Mouse (Mus musculus): ENCODE measurements at regions not wholly inside any gene's neighbourhood (a gene's known extent, or its start where the extent isn't known, plus 50 kb on each side); places are given as distances from the start of the nearest gene placed in this dataset.

DNA sequence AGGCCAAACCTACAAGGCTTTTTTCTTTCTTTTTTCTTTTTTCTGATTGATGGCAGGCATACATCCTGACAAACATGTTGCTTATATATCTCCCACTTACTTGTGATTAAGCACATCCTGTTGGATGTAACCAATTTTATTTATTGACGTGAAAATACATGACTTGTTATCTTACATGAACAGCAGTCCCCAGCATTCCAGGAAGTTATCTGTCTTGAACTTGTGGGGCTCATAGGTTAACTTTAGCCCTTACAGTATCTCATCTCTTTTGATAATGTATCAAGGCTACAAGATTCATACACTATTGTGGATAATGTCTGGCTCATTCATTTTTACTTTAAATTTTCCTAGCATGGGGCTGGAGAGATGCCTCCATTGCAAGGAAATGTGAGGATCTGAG, 852.0 kb upstream of the Agtr1b start:
- DNase-seq = no peak

DNA sequence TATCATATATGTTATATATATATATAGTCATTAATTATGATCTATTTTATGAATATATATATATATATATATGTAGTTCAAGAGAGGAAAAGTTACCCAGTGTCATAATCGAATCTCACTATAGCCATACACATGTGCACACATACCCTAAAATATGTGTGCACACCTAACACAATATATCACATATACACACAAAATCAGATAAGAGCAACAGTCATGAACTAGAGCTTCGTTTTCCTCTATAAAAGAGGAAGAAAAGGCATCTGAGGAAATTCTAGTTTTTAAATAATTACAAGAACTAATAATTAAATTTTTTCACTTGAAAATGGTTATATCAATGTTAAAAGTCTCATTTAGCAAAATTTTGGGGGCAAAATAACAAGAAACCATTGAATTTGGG, 835.3 kb upstream of the Tbl1xr1 start:
- DNase-seq = no peak

DNA sequence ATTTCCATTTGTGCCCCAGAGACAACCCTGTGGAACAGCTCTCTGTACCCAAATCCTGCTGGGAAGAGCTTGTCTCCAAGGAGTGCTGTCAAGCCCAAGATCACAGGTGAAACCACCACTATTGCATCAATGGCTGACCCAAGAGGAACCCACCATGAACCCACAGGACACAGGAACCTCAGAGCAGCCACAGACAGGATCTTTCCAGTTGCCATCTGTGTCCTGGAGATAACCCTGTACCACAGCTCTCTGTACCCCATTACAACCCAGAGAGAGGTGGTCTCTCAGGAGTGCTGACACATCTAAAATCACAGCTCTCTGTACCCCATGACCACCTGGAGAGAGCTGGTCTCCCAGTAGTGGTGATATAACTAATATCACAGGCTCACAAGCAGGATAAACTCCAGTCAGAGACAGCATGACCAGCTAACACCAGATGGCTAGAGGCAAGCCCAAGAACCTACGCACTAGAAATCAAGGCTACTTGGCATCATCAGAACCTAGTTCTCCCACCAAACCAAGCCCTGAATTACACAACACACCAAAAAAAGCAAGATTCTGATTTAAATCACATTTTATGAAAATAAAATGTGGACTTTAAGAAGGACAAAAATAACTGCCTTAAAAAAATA, 820.2 kb upstream of the Tbl1xr1 start:
- no peak for DNase-seq

DNA sequence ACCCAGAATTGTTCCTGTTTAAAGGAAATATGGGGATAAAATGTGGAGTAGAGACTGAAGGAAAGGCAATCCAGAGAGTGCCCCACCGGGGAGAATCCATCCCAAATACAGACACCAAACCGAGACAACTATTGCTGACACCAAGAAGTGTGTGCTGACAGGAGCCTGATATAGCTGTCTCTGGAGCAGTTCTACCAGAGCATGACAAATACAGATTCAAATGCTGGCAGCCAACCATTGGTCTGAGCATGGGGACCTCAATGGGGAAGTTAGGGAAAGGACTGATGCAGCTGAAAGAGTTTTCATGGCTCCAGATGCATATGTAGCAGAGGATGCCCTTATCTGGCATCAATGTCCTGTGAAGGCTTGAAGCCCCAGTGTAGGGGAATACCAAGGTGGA, 813.1 kb upstream of the Tbl1xr1 start:
- DNase-seq = no peak

DNA sequence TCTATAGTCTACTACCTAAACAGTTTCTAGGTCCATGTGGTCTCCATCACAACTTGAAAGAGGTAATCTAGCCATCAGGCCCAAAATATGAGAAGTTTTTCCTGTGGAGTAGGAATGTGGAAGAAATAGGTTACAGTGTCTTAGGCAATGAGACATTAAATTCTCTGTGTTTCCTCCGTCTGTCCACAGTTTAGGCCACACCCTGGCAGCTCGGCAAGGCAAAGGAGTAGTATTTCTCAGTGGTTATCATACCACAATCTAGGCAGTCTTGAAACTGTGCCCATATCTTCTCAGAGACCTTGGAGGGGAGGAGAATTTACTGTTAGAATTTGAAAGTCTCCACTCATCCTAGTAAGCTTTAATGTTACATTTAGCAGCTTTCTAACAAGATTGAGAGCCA, 811.0 kb upstream of the Tbl1xr1 start:
- no peak for DNase-seq

DNA sequence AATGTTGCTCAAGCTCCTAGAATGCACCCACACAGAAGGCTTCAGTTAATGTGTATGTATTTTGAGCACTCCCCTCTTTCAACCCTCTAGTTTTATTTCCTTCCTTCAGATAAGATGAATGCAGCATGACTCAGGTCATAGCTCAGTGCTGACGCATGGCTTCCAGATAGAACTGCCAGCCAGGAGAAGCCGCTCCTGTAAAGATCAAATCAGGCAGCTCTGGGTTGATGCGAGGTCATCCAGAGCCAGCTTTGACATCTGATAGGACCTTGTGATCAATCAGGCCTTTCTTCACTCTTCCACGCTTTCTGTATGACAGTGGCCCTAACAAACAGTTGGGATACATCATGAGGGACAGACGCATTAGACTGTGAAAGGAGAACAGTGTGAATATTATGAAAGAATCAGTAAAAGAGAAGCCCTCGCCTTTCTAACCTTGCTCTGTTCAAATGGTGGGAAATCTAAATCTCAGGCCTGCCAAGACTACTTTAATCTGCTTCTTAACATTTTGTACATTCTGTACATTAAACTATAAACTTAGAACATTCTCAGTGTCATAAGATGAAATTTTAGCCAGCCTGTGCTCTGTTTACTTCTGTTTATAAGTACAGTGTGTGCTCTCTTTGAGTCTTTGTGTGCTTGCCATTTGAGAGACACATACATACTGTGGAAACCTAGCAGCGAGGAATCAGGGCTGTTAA, 807.9 kb upstream of the Tbl1xr1 start:
- no peak for DNase-seq

DNA sequence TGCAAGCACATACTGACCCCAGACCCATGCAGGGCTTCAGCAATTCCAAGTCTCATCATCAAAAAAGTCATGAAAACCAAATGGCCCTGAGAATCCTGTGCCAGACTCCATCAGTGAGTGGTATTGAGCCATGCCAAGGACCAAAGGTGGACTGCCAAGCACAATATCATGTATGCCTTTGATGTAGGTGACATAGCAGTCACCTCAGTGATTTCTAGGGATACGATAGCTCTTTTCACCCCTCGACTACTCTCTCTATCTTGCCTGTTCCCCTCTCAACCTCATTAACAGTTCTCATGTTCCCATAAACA, 807.4 kb upstream of the Tbl1xr1 start:
- DNase-seq = no peak

DNA sequence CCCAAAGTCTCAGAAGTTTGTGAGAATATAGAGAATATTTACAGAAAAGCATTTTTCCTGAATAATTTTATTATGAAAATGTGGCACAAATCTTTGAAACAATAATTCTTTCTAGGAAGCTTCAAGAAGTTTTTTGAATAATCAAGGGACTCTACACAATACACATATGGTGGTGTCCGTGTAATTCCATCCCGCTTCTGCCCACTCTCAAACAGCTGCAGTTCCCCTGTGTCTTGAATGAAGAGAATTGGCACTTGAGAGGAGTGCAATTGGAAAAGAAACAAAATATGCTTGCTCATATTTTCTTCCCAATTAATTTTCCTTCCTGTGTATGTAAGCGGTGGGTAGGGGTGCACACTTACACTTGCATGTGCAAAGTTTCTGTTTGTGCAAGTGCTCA, 805.7 kb upstream of the Tbl1xr1 start:
- no peak for DNase-seq

DNA sequence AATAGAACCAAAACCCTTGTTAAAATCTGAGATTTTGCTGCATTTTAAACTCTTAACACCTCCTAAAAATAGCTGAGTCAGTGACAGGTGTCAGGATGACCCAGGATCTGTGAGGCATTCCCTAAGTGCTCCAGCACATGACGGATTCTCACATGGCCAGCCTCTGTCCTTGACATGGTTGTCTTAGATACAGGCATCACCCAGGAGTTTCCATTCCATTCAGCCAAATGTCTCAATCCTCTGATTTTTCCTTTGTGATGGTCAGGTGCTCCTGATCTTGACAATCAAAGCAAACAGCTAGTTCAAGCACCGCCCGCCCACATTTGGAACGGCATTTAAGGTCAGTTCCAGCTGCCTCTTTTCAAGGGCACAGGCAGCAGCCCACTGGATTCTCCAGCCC, 804.2 kb upstream of the Tbl1xr1 start:
- DNase-seq = no peak

DNA sequence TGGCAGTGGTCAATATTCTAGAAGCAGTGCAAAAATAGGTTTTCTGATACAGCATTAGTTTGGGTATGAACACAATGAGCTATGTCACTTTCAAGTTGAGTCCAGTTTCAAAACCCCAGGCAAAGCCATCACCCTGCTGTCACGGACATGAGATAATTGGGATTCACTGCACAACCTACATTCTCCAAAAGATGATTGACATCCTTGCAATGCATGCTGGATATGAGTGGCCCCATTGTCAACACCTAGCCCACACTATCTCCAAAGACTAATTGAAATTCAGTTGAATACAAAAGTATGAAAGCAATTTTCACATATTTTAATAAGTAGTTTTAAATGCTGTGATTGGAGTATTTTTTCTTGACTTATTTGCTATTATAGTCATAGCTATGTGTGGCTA, 783.7 kb upstream of the Tbl1xr1 start:
- DNase-seq = no peak

DNA sequence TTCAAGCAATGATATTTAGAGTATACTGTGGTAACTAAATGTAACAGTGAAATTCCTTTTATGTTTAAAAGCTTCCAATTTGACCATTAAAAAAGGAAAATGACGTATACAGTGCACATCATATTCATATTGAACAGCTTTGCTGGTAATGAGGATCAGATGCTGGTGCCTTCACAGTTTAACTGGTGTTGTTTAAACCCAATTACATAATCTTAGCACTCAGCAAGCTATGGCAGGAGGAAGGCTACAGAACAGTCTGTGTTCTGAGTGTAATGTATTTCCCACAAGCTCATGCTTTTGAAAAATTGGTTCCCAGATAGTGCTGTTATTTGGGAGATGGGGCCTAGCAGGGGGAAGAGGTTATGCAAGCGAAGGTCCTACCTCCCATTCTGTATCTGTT, 783.1 kb upstream of the Tbl1xr1 start:
- DNase-seq = no peak

DNA sequence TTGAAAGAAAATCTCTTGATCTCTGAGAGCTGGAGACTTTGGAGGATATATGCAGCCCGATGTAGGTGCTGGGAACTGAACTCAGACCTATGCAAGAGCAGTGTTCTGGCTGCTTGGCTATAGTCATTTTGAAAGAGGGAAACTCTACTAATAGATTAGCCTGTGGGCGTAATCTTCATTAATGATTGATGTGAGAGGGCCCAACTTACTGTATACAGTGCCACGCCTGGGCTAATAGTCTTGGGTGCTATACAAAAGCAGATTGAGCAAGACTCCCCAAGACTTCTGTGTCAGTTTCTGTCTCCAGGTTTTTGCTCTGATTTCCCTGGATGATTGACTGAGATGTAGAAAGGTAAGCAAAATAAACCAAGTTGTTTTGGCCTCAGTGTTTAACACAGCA, 781.7 kb upstream of the Tbl1xr1 start:
- no peak for DNase-seq

DNA sequence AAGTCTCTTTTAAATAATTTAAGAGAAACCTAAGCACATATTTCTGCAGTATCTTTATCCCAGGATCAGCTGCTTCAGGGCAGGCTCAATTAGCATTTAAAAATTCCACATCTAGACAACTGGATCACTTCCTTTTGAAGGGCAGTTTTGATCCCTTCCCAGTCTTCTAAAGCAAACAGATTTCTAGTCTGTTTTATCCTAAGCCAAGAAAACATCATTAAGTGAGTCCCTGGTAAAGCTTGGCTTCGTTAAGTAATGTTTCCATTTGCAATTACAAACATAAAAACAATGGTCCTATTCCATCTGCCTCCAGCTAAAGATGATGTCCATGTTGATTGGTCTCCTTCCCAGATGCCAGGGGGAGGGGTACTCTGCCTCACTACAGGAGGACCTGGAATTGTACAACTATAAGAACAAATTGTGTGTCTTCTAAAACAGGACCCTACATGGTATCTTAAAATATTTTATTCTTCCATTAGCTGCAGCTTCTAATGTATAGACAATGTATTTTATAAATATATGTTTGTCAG, 779.8 kb upstream of the Tbl1xr1 start:
- DNase-seq = no peak

DNA sequence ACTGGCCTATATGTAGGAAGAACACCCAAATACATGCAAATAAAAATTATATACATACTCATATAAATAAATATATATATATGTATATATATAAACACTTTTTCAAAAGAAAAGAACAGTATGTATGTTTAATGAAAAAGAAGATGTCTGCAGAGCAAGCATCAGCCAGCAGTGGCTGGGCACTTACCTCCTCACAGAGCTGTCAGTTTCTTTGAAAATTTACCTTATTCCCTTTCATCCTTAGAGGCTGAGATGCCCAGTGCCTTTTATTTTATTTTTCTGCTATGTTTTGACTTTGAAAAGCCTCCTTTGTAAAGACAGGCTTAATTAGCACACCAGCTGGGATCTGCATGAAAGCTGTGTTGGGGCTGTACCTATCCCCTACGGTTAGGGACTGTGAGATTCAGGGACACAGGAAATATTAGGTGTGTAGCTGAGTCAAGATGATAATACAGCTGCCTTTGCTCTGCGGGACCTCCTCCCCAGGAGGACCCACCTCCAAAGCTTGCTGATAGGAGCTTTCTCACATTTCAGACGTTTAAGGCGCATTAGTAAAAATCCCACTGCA, 751.0 kb upstream of the Tbl1xr1 start:
- no peak for DNase-seq

DNA sequence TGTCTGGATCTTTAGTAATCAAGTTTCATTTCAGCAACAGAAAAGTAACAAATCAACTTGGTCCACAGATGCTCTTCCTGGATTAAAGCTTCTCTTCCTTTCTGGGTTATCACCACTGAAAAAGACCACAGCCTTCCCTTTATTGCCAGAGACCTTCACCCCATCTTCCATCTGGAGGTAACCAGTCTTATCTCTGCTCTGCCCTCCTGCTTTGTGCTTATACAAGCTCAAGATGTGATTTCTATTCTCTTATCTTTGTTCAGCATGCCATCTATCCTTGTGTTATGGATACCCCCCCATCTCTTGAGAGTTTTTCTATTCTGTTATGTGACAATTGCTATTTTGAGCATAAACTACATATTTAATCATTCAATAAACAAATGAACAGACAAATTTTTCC, 734.5 kb upstream of the Tbl1xr1 start:
- DNase-seq = no peak

DNA sequence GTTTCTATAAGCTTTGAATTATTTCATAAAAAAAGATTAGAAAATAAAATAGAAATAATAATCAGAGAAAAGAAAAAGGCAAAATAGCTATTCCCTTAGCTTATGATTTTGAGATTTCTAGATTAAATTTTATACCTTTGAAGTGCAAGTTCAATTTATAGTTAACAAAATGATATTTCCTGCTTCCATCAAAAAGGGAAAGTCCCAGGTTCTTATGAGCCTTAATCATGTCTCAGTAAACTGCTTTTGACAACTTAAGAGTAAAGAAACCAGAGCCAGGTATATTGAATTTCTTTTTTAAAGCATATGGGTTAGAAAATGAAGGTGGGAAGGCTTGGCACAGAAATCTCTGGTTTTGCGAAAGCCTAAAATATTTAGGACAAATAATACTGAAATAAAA, 733.4 kb upstream of the Tbl1xr1 start:
- no peak for DNase-seq

DNA sequence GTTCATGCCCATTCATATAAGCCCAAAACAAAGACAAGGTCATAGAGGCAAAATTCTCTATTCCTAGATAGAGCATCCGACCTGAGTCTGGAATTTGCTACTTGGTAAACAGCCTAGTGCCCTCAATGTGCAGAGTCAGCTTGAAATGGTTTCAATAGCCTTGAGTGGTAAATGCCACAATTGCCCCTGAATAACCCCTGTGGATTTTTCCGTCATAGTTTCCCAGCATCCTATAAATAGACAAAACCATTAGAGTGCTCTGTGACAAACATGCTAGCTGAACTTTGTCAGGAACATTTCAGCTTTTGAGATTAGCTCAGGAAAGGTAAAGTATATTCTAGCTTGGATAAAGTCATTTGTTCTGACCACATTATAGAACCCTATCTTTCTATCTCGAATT, 727.0 kb upstream of the Tbl1xr1 start:
- no peak for DNase-seq

DNA sequence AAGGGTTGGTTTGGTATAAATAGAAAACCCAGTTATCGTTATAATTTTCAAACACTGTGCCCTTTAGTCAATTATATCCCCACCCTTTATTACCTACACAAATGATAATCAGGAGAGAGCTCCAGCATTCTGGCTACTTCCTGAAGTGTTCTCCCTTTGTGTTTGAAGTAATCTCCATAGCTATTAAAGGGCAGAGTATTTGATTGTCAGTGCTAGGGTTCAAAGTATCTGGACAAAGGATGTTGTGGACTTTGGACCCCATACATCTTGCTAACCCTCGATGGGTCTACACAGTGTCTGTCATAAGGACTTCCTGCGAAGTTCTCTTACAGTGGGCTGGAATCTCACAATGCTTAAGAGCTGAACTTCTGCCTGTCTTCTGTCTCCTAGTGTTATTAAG, 720.3 kb upstream of the Tbl1xr1 start:
- DNase-seq = no peak

DNA sequence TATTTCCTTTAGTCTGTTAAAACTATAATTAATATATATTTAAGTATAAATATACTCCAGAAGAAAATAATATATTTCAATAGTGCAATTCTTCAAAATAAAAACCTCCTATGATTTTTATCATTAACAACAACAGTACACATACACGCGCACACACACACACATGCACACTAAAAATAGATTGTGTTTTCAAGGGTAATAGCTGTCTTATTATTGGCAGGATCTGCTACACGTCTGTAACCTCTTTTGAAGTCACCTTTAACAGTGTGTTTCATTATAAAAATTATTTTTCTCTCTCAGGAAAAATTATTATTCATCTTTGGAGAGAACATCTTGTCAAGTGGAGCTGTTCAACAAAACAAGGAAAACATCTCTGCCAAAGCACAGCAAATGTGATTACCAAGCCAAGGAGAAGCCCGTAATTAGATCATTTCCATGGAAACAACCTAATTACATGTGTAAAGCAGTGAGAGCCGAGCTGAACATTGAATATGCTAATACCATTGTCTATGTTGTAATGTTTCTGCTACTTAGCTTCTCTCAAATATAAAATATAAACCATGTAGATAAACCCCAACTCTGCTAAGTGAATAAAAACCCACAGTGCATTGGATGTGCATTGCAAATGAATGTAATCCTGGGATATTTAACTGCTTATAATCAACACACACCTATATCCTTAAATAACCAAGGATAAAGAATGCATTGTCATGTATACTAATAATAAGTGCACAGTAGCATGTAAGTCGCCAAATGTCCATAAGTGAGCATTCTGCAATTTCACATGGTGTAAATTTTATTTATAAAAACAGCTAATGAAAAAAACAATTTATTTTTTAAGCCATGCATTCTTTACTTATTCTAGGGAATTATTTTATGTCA, 719.4 kb upstream of the Tbl1xr1 start:
- no peak for DNase-seq

DNA sequence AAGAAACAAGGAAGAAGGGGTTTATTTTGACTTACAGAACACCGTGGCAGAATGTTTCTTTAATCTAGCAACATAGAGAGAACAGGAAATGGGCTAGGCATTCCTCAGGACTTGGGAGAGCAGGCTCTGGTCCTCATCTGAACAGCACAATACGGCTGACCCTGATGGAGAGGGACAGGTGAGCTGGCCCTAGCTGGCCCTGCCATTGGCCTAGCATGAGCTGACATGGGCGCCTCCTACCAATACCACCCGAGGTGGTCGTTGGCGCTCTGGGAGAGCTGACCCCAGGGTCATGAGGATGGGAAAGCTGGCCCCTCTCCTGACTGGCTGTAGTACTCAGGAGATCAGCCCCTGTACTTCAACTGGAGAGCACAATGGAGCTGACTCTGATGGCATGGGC, 718.4 kb upstream of the Tbl1xr1 start:
- no peak for DNase-seq

DNA sequence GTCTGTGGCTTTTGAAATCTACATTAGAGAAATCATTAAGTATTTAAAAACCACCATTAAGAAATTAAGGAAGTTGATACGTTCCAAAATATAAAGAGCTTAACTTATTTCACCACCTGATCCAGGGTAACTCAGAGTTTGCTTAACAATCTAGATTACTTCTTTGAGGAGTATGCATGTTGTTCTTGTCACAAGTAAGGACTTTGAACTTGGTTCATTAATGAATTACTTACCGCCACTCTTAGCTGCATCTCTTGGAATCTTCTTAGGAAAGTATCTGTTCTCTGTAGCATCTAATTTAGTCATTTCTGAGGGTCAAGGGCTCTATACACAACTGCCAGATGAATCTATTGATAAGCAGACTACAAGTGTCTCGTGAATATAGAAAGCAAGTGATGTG, 715.4 kb upstream of the Tbl1xr1 start:
- no peak for DNase-seq

DNA sequence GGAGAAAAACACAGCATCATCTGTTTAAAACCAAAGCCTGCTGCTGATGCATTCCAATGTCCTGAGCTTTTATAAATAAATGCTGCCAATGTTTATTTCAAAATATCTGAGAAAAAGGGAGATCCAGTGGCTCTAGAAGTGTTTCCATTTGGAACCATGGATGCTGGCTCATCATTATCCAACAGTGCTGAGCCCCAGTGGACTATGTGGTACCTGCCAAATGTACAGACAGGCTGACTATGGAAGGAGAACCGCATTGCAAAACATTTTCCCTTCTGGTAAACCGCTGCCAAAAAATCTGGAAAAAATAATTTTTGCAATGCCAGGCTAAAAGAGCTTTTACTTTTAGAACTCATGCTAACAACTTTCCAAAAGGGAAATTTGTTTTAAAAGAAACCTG, 696.6 kb upstream of the Tbl1xr1 start:
- no peak for DNase-seq

DNA sequence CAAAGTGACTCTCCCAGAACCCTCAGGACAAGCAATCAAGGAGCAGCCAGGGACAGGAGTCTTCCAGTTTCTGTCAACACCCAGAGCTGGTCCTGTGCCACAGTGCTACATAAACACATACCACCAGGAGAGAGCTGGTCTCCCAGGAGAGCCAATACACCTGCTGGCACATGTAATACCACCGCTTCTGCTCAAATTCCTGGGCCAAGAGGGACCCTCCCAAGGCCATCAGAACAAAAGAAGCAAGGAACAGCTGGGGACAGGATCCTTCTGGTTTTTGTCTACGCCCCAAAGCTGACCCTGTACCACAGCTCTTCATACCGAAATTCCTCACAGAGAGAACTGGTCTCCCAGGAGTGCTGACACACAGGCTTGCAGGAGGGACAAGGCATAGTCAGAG, 695.4 kb upstream of the Tbl1xr1 start:
- DNase-seq = no peak

DNA sequence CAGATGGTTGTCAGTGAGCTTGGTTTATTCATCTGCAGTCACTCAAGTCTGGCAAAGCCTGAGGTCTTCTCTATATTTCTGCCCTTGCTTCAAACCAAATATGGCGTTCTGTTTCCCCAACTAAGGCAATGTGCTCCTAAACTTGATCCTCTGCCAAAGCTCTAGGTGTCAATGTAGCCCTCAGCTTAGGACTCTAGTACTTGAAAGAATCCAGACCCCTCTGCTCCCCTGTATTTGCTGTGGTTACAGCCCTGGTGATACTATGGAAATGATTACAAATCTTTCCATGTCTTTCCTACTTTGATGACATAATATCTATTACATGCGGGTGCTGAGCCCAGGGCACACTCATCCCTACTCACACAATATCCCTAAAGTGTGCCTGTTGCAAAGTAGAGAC, 672.9 kb upstream of the Tbl1xr1 start:
- DNase-seq = no peak
